Mouse (Mus musculus): ENCODE results near the gene Rinl.

- no peak for TF ChIP-seq POLR2A (IDR thresholded peaks at IDR 0.05; ENCODE audit: low read depth, low read length)
- no peak for TF ChIP-seq CTCF (conservative IDR thresholded peaks at IDR 0.05; ENCODE audit: insufficient read depth, insufficient read length, low read depth, low read length)
Observed at GRCm38 (mm10) chr7:28833723-28834347, 45.1 kb downstream of the Rinl start, which contains the start of gene Lgals4.
